8 mouse cellular contexts compared by ENCODE assay signal in the genomic region with DNA sequence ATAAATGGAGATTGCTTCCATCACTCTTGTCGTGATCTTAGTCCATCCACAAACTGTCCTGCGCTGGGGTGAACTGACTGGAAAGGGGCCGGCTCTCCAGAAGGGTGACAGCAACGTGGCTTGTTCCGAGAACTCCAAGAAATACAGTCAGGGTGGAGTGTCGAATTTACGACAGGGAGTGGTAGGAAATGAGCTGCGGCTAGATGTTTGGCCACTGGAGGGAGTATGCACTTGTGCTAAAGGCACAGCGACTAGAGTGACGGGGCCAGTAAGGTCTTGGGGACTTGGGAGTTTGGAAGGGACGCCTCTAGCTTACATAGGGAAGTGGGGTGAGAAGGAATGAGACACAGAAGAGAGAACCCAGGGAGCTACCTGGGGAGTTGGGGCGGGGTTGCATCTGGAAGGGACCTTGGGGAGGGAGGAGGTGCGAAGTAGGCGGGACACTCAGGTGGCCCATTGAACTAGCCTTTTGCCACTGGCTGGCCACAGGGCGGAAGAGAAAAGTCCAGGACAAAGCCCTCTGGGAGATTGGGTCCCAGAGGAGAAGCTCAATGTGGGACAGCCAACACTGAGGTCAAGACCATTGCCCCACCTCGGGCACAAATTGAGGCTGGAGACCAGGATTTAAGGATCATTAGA. TPM values are rescaled to one million over a fixed set of nuclear protein-coding genes. Genes with fewer than 3 reads are reported as not detected.
DNase-seq lines count a peak whose midpoint lies in the region; ATAC-seq lines count a peak whose summit lies in the region.

A gene (plus strand): TSS at position 516 of the 639 bp plus-strand sequence.

- H3K27ac ChIP-seq in hindbrain, embryonic 15.5 days (replicated peaks) = peak within 1 kb of the TSS; percentile 84
- peak within 1 kb of the TSS; percentile 75 for H3K27ac ChIP-seq in macrophage

- no peaks in the 10 kb centered on the region for H3K36me3 ChIP-seq in hindbrain, embryonic 15.5 days
- no peaks in the 10 kb centered on the region for H3K36me3 ChIP-seq in macrophage (ENCODE audit: inconsistent target)

- H3K4me3 ChIP-seq in hindbrain, embryonic 15.5 days = peak within 1 kb of the TSS; percentile 93
- H3K4me3 ChIP-seq in macrophage (ENCODE audit: inconsistent target) = peak within 1 kb of the TSS; percentile 56

- H3K4me1 ChIP-seq in hindbrain, embryonic 15.5 days (replicated peaks) = peaks cover 38% of the 10 kb centered on the region

- peak within 1 kb of the TSS; percentile 76 for H3K9ac ChIP-seq in hindbrain, embryonic 15.5 days

- DNase-seq in ZHBTc4 (ENCODE audit: low read depth, low spot score) = peak; percentile 95
- peak; percentile 76 to 83 for DNase-seq in cerebellum, postnatal 25 days
- DNase-seq in frontal cortex, postnatal 14 days (ENCODE audit: low spot score in 2 of 2) = peak; percentile 76 to 78
- peak; percentile 67 for DNase-seq in left cerebral cortex, adult 11 months (ENCODE audit: low spot score)
- peak; percentile 75 to 78 for DNase-seq in right cerebral cortex, adult 2 months (ENCODE audit: low spot score in 2 of 2)
- peak; percentile 73 to 79 for DNase-seq in urinary bladder, postnatal 36 days (ENCODE audit: low spot score in 2 of 2)

- H3K9me3 ChIP-seq in hindbrain, embryonic 15.5 days = no peaks in the 10 kb centered on the region

- H3K79me2 ChIP-seq in macrophage (ENCODE audit: inconsistent target) = peaks cover 37% of the 10 kb centered on the region

- 3% methylated on average over 16 of the region's 16 CpGs for WGBS in hindbrain, embryonic 15.5 days
- WGBS in macrophage (ENCODE audit: missing documents) = 7% methylated on average over 16 of the region's 16 CpGs

- ATAC-seq in hindbrain, embryonic 15.5 days (ENCODE audit: low FRiP score, low read depth) = peak; percentile 17

- peak within 1 kb of the TSS; percentile 70 for H3K4me2 ChIP-seq in hindbrain, embryonic 15.5 days

- H3K27me3 ChIP-seq in hindbrain, embryonic 15.5 days = no peaks in the 10 kb centered on the region

RNA-seq across cellular contexts. Expression of the gene that starts here (rescaled TPM):
- polyA plus RNA-seq in hindbrain, embryonic 15.5 days (2015; fragmentation: Nextera tagmentation; extraction: Ambion mirVana) = 4.1 and 4.9 TPM in 2 replicates
- 10 to 100 TPM in 22 of 26 experiments, 1 to 10 TPM in 4; 3.0 to 77.3 (median 33.3) TPM for total RNA-seq in macrophage (2018; cell fraction: chromatin; rRNA removed)
- 100 to 1,000 TPM; 105 to 245 (median 163) TPM for total RNA-seq in macrophage (2018; cell fraction: cytosol; rRNA removed)
- 100 to 1,000 TPM in 1 of 26 experiments, 10 to 100 TPM in 24, 1 to 10 TPM in 1; 8.7 to 100 (median 48.2) TPM for total RNA-seq in macrophage (2018; cell fraction: nucleus; rRNA removed)
- 66.4 to 177 TPM (median 158 TPM) in 3 replicates for polyA plus RNA-seq in macrophage (2018)

Comparison
In these comparisons a context has a peak if more than half of its experiments do, and no peak if none do; other contexts are left out.
1. Peak in every context shown above with its lines: DNase-seq, ATAC-seq, H3K4me3 ChIP-seq and H3K27ac ChIP-seq.
2. RNA of the gene that starts here (polyA plus RNA-seq): 66.4 to 177 TPM in macrophage; 4.1 to 4.9 TPM in hindbrain, embryonic 15.5 days; every median in the first group is over 10 times any median in the second.